Mouse (Mus musculus) heart, postnatal 10 days (tissue): ENCODE measurements around the gene Lcn9. TPM values are rescaled to one million over a fixed set of nuclear protein-coding genes. Genes with fewer than 3 reads are reported as not detected.
A peak's percentile ranks its signal among the peaks of the same experiment; 100 is the strongest.

Experiments
- DNase-seq, 2 experiments: peaks; one replicate each; pipeline ENCODE4 v3.0.0; 2021
- intact Hi-C: fragments of 180-260 bp; cut with DNase I; formaldehyde crosslinking; loops from one replicate; pipeline ENCODE4 v1.15.1; 2025
- total RNA-seq, 2 experiments: library from RNA; stranded (reverse); gene quantifications; 2 replicates each; pipeline ENCODE4 v1.2.3; 2021

Gene Lcn9
- total RNA-seq, 2 experiments from 2014 or later: not detected

DNA sequence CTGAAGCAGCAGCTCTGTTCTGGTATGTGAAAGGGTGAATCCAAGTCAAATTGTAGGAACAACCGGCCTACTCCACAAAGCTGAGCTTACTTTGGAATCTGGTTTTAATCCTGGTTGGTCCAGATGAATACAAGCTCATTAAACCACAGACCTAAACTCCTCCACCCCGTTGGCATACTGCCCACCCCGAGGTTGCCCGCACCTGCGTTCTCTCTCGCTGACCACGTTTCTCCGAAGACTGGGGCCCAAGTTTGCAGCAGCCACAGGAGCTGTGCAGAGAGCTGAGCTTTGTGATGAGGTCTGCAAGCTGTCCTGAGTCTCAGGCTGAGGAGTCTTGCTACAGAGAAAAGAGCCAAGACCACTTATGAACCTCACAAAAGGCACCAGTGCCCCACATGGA is 23.6 kb downstream of the Lcn9 start:
- no peak for DNase-seq
- intact Hi-C loops: no loop called here

DNA sequence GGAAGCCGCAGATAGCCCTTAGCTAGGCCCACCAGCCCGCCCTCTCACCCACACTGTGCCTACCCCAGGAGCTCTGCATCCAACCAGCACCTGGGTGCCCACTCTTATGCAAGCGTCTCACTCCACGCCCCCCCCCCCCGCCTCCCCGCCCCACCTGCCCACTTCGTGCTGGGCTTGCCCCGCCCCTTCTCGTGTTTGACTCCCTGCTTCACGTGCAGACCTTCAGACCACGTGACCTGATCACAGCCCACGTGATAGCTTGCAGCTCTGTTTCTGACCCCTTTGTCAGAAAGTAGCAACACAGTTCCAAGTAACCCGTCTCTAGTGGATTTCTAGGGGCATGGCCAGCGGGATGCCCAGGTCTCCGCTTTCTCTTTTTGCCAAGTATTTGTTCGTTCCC is 24.3 kb downstream of the Lcn9 start, which contains the start of gene Sohlh1:
Gene Sohlh1 (minus strand): TSS at position 23 of the 400 bp plus-strand sequence.
- intact Hi-C loops: no loop called here

DNA sequence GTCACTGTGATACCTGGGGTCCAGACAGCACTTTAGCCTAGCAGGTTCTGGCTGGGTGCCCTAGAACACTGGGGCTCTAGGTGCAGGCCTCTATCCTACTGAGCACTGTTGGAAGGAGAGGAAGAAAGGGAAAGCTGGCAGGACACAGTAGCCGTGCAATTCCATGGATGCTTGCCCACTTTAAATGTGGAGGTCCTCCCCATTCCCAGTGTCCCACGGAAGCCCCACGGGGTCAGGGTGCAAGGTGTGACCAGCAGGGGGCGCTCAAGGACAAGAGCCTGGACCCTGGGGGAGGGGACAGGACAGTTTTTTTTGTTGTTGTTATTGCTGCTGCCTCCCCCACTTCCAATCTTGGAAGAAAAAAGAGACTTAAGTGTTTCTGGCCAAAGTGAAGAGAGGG is 27.4 kb downstream of the Lcn9 start:
- intact Hi-C loops: loop anchor here (5.0 kb wide), 1 partner anchor 62 kb away; no protein-coding TSS in a partner anchor
- peak in 1 of 2 experiments; percentile 65 for DNase-seq

More for the DNA sequence above, 24.3 kb downstream of the Lcn9 start, which contains the start of gene Sohlh1:
- DNase-seq: no peak

DNA sequence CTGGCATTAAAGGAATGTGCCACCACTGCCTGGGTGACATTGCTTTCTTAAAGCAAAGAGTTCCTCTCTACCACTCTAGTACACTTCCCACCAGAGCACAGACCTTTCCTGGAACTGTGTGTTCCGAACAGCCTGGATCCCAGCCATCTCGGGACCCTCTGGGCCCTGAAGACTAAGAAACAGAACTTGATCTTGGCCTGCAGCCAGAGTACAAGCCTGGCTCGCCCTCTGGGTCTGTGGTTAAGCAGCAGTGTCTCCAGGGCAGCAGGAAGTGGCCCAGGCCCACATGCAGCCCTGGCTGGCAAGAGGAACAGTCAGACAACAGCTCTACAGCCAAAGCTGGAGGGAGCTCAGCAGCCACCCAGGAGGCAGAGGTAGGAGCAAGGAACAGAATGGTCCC is 29.7 kb downstream of the Lcn9 start:
- intact Hi-C loops: loop anchor here (5.0 kb wide), 1 partner anchor 60 kb away; no protein-coding TSS in a partner anchor
- peak in 1 of 2 experiments; percentile 10 for DNase-seq

DNA sequence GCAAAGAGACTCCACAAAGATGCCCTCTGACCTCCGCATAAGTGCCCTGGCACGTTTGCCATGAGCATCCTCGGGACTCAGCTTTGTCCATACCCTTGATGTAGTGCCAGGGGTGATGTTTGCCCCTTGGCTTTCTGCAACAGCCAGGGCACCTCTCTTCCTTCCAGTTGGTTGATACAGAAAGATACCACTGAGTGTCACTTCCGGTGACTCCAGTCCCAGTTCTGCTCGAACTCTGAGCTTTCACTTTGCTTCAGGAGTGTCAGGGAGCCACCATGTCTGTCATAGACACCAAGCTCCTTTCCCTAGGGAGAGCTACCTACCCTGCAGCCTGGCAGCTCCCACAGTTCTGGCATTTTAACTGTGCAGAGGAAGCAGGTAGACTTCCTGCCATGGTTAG is 31.0 kb downstream of the Lcn9 start:
- intact Hi-C loops: loop anchor here (5.0 kb wide), 1 partner anchor 58 kb away; no protein-coding TSS in a partner anchor
- DNase-seq: no peak

DNA sequence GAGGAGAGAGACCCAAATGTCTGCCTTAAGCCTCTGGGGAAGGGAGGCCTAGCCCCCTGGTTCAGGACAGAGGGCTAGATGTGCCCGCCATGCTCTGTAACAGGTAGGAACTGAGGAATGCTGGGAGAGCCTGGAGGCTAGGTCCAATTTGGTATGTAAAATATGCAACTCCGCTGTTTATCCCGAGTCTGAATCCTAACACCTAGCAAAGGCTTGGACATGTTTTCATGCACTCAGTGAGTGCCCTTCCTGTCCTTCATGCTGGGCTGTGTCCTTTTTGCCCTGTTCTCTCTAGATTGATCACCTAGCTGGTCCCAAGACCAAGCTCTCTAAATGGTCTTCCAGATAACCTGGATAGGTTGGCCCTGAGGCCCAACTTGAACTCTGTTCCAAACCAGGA is 36.9 kb downstream of the Lcn9 start:
- no peak for DNase-seq
- intact Hi-C loops: no loop called here

DNA sequence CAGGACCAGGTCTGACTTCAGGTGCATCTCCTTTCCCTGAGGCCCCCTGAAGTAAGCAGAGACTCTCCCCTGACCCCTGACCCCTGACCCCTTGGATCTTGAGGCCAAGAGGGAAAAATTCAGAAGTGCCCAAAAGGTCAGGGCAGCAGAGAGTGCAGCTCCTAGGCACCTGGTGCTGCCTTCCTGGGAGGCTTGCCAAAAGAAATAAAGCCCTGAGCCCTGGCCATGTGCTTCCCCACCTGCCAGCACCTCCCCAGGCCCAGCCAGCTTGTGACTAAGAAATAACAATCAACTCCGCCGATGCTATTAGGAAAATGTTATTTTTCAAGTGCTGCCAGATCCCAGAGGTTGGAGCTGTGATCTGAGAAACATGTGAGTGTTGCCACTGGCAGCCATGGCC is 39.1 kb downstream of the Lcn9 start:
- intact Hi-C loops: no loop called here
- no peak for DNase-seq

DNA sequence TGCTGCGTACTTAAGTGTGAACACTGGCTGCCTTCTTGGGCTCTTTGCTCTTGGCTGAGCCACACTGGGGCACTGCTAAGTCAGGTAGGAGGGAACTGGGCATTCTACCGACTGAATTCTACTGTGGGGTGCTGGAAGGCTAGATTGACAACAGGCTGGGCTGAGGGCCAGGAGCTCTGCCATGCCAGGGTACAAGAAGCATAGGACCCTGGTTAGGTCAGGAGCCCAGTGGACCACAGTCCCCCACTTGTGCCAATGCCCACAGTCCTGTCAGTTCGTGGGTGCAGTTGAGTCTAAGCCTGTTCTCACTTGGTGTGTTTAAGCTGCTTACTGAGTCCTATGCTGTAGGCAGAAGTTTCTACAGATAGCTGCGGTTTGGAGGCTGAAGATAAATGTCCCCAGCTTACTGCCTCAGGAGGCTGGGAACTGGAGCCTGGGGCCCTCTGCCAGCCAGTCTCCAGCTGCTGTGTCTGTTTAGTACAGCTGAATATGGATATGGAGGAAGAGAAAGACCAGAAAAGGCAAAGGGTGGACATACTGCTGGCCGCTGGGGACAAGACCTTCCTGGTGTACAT is 39.8 kb downstream of the Lcn9 start:
- DNase-seq: no peak

GRCm38 (mm10) chr2:25863337-25864131 is 40.6 kb downstream of the Lcn9 start, which contains the start of gene Kcnt1:
Gene Kcnt1 (plus strand): TSS chr2:25863734.
- DNase-seq: peak; percentile 22 to 40
- intact Hi-C loops: no loop called here

More for the DNA sequence above, 39.8 kb downstream of the Lcn9 start:
- intact Hi-C loops: no loop called here

- no peak for DNase-seq
- intact Hi-C loops: no loop called here
Observed at GRCm38 (mm10) chr2:25864230-25864629, 41.3 kb downstream of the Lcn9 start.

DNA sequence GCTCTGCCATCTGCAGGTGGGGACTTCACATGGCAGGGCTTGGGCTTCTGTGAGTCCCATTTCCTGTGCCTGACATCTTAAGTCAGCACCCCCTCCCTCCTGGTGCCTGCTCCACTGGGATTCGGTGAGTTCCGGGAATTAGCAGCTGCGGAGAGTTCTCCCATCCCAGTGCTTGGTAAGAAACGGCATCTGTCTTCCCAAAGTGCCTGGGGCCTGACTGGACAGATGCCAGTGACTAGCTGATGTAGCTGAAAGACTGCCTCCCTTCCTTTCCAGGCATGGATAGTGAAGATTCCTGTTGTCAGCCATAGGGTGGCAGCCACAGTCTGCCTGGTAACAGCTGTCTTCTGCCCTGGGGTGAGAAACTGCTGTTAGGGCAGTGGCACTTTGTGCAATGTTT is 42.5 kb downstream of the Lcn9 start:
- DNase-seq: peak in 1 of 2 experiments; percentile 20
- intact Hi-C loops: no loop called here

DNA sequence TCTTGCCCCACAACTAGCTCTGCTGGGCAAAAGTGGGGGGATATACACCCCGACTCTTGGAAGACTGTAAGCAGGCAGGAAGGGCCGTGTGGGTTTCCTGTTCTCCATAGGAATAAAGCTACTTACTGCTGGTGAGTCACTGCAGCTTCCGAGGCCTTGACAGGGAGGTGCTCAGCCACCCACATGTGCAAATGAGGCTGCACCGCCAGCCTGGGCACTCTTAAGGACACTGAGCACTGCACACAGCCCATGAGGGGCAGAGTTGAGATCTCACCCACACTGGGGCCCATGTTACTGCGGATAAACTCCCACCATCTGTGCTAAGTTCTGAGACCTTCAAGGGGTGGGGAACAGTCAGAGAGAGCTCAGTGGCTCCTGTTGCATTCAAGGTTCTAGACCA is 43.7 kb downstream of the Lcn9 start:
- intact Hi-C loops: no loop called here
- no peak for DNase-seq

Other genes starting within 250 kb of the Lcn9 start
- gene Mamdc4, start 248.3 kb upstream of the Lcn9 start, total RNA-seq: 1 to 10 TPM; 1.8 to 2.2 TPM
- 100 to 1,000 TPM in 1 of 2 experiments, 10 to 100 TPM in 1; 93.8 to 101 TPM for gene Phpt1, start 247.9 kb upstream of the Lcn9 start, total RNA-seq
- gene Ajm1, start 241.4 kb upstream of the Lcn9 start, total RNA-seq: under 1 TPM; 0.10 to 0.12 TPM
- 10 to 100 TPM; 49.4 to 57.6 TPM for gene Rabl6, start 214.6 kb upstream of the Lcn9 start, total RNA-seq
- not detected for gene Ccdc183, start 205.5 kb upstream of the Lcn9 start, total RNA-seq
- 10 to 100 TPM; 22.1 to 24.6 TPM for gene Tmem141, start 201.1 kb upstream of the Lcn9 start, total RNA-seq
- gene Fcna, start 195.1 kb upstream of the Lcn9 start, total RNA-seq: 1 to 10 TPM; 2.7 to 3.7 TPM
- 1 to 10 TPM in 1 of 2 experiments, under 1 TPM in 1; 0.99 to 1.0 TPM for gene Lcn8, start 170.0 kb upstream of the Lcn9 start, total RNA-seq
- gene Lcn5, start 165.2 kb upstream of the Lcn9 start, total RNA-seq: not detected
- not detected for gene Lcn6, start 146.4 kb upstream of the Lcn9 start, total RNA-seq
- gene Lcn10, start 140.4 kb upstream of the Lcn9 start, total RNA-seq: not detected
- not detected for gene Obp2a, start 123.1 kb upstream of the Lcn9 start, total RNA-seq
- 10 to 100 TPM; 14.6 to 15.6 TPM for gene Bmyc, start 116.4 kb upstream of the Lcn9 start, total RNA-seq
- gene Obp2b, start 86.1 kb upstream of the Lcn9 start, total RNA-seq: not detected
- not detected for gene Lcn3, start 57.6 kb upstream of the Lcn9 start, total RNA-seq
- not detected for gene Lcn11, start 46.1 kb upstream of the Lcn9 start, total RNA-seq
- gene Gm13539, start 40.9 kb upstream of the Lcn9 start, total RNA-seq: not detected
- not detected for gene Glt6d1, start 7.3 kb upstream of the Lcn9 start, total RNA-seq
- not detected for gene Sohlh1, start 24.1 kb downstream of the Lcn9 start, total RNA-seq
- gene Kcnt1, start 40.6 kb downstream of the Lcn9 start, total RNA-seq: 1 to 10 TPM in 1 of 2 experiments, under 1 TPM in 1; 0.62 to 1.1 TPM
- 10 to 100 TPM; 36.3 to 37.1 TPM for gene Camsap1, start 160.1 kb downstream of the Lcn9 start, total RNA-seq
- gene Ubac1, start 198.6 kb downstream of the Lcn9 start, total RNA-seq: 10 to 100 TPM; 71.6 to 76.9 TPM